Mouse (Mus musculus) lung, postnatal 4 days (tissue): ENCODE measurements around the gene H60b.
"Not testable (repeated sequence)": the region's sequence is repeated elsewhere in the genome, so short reads cannot be mapped to it uniquely, and the experiment has no call there.

Experiments used
- DNase-seq, 2 experiments: peaks; one replicate each; pipeline ENCODE4 v3.0.0; 2021

The H60b gene

GRCm38 (mm10) chr10:22165328-22166003 lies 7.1 kb downstream of the H60b start:
- DNase-seq = not testable (repeated sequence)

DNA sequence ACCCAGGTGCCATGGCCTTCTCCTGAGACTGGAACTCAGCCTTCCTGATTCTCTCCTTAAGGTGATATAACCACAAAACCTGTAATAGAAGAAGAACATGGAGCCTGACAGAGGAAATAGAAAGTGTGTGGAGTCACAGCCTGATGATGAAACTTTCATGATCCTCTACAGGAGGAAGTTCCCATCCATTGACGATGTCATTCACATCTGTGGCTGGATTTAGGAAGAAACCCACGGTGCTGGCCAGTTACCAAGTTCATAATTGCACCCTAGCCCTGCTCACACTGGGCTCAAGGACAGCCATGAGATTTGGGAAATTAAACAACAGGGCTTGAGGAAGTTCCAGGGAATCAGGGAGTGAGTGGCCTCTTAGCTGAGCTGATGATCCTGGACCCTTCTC lies 7.6 kb downstream of the H60b start:
- DNase-seq = not testable (repeated sequence)

DNA sequence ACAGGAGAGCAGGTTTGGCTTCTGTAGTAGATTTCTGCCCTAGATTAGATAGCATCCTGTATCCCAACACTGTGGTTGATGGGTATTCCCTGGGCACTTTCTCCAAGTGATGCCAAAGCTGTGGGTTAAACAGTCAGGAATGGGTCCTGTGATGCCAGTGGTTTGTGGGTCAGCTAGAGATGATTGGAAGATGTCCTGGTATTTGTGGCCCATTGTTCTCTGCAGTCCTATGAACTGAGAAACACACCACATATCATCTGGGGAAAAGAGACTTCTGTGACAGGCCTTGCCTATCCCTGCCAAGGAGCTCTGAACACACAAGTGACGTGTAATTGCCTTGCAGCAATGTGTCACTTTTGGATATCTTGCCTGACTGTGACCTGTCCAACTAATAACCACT lies 8.7 kb downstream of the H60b start:
- not testable (repeated sequence) for DNase-seq

DNA sequence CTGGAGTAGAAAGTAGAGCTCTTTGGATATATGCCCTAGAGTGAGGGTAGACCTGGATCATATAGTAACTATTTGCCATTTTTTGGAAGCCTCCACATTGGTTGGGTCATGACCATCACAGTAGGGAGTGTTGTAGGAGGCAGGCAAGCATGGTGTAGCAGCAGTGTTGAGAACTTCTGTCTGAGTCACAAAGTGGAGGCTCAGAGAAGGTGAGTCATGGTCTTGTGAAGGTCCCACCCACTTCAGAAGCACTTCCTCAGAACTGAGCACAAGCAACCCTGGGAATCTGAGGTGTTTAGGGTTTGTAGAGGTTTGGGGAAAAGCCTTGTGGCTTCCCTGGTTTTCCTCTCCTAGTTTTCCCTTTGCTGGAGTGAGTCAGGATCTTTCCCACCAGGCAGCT lies 10.7 kb downstream of the H60b start:
- not testable (repeated sequence) for DNase-seq

- not testable (repeated sequence) for DNase-seq
Observed at GRCm38 (mm10) chr10:22172431-22173334, 14.3 kb downstream of the H60b start.

GRCm38 (mm10) chr10:22173335-22174189 lies 15.2 kb downstream of the H60b start:
- not testable (repeated sequence) for DNase-seq

DNA sequence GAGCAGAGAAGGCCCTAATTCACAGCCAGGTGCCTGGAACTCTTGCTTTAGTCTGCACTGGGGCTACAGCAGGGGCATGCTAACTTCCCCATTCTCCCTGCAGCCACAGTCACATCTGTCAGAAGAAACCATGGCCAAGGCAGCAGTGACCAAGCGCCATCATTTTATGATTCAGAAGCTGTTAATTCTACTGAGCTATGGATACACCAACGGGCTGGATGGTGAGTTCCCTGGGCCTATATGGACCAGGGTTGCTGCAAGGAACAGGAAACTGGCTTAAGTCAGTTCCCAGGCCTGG lies 15.8 kb downstream of the H60b start:
- DNase-seq = not testable (repeated sequence)

GRCm38 (mm10) chr10:22176515-22176914 lies 18.1 kb downstream of the H60b start:
- DNase-seq = not testable (repeated sequence)

- DNase-seq = not testable (repeated sequence)
Observed at GRCm38 (mm10) chr10:22191035-22191434, 32.6 kb downstream of the H60b start.

DNA sequence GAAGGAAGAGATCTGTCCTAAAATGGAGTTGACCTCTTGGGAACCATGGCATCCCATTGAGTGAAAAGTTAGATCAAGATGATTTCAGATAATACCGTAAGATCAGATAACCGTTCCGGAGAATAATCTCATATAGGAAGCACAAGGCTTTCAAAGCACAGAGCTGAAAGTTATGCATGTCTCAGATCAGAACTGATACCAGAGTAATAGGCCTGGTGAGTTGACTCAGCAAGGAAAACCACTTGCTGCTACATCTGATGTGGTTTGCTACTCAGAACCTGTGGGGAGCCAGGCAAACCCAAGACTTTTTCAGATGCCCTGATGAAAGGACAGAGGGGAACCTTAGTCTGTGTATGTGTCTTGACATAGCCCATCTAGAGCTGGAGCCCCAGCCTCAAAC lies 43.0 kb downstream of the H60b start:
- not testable (repeated sequence) for DNase-seq

- DNase-seq = not testable (repeated sequence)
Observed at GRCm38 (mm10) chr10:22202784-22203583, 44.6 kb downstream of the H60b start.

DNA sequence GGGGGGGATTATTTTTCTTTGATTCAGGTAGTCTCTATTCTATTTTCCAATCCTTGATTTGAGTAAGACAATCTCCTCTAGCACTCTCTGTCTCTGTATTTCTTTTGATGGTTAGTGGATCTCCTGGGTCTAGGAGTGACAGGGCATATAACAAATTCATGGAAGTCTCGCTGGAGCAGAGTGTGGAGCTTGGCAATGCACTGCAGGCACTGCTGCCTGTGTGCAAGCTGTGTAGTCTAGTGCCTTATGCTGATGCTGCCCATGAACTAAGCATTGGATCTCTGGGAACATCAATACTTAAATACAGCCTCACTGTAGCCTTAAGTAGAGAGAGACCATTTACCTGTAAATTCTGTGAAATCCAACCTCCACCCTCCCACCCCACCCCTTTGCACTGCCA lies 48.1 kb downstream of the H60b start:
- not testable (repeated sequence) for DNase-seq

GRCm38 (mm10) chr10:22212012-22212696 lies 53.8 kb downstream of the H60b start:
- peak; percentile 72 to 77 for DNase-seq

DNA sequence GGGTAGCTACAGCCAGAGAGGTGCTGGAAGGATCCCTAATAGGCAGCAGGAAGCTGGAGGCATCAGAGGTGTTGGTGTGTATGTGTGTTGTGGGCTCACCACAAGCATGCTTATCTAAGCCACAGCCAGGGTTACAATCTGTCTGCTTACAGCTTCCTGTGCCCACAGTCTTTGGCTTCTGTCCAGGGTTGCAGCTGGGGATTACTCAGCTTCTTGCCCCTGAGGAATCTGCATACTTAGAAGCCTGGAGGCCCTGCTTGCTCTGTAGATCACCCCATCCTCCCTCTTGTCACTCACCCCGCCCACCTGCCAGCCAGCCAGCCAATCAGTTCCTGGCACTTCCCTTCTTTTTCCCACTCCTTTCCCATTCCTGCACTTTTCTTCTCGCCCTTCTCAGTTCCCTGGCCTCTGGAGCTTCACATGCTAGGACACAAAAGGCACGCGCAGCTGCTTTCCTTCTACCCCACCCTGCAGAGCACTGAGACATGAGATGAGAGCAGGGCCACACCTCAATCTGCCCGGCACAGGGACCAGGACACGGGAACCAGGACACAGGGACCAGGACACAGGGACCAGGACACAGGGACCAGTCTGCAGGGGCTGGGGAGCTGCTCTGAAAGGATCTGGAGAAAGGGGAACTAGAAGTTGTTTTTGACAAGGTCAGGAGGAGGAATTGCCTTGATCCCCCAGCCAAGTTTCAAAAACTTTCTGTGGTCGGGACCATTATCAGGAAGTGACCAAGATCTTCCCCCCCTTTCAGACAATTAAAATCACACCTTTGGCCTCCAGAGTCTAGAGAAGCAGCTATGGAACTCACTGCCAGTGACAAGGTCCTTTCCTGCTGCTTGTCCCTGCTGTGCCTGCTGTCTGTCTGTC lies 65.3 kb downstream of the H60b start:
- peak; percentile 20 to 55 for DNase-seq

DNA sequence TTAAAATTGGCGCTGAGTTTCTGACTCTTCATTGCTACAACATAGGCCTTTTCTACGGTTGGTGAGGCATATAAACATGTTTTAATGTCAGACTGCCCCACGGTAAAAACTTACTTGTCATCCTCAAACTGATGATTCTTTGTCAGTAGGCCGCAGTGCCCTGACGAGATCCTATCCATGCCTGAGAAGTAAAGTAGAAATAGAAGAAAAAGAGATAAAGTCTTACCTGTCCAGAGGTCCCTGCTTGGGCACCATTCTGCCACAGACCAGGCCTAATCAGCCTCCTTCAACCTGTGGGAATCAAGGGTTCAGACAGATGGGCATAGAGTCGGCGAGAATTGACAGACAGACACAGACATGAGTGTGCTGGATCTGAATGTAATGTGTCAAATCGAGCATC lies 106.7 kb downstream of the H60b start:
- no peak for DNase-seq

DNA sequence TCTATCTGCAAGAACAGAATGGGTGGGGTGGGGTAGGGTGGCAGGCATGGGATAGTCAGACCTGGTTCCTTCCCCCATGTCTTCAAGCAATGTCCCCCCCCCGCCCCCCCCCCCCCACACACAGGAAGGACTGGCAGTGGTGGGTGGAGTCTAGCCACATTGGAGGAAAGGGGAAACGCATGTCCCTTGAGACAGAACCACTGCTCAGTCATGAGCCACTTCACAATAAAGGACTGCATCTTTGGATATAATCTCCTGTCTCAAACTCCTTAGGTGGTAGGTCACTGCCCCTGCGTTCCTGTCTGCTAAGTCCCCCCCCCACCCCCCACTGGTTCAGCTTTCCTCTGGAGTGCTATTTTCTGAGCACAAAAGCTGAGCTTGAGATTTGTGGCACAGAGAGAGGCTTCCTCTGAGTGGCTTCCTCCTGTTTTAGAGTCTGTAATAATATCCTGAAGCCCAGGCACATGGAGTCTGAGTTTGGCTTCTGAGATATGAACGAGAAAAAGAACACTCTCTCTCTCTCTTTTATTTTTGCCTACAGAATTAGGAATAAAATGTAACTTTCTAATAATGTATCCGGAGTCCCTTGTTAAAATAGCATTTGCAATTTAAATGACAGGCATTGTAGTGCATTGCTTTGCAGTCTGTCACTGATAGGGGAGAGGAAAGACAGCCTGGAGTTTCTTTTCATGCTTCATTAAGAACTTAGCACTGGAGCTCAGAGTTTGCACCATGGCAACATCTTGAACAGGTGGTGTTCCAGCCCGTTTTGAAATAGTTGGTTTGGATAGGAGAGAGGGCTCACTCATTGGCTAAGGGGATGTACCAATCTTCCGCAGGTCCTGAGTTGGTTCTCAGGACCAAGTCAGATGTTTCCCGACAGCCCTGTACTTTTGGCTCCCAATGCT lies 112.7 kb downstream of the H60b start:
- not testable (repeated sequence) for DNase-seq

DNA sequence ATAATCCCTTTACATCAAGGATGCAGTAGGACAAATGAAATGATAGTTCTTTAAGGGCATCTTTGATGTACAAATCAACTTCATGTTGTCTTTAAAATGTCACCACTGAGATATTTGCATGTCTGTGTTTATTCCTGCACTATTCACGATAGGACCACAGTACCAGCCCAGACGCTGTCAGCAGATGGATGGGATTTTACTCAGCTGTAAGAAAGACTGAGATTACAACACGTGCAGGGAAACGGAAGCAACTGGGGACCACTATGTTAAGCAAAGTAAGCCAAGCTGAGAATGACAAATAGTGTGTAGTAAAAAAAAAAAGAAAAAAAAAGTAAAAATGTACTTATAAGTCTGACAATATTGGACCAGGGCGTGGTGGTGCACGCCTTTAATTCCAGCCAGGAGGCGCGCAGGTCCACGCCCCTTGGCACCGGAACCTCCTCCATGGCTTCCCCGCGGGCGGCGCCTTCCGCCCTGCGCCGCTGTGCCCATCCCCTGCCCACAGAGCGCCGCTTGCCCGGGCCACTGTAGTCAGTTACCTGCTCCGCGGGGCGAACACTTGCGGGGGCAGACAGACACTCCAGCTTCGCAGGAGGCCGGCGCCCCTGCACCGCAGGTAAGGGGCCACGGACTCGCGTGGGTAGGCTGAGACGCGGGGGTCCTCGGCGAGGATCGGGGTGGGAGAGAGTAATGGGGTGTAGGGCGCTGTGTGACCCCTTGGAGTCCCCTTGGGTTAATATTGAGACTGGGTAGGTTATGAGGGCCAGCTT lies 114.7 kb downstream of the H60b start:
- DNase-seq = peak; percentile 8 to 24

DNA sequence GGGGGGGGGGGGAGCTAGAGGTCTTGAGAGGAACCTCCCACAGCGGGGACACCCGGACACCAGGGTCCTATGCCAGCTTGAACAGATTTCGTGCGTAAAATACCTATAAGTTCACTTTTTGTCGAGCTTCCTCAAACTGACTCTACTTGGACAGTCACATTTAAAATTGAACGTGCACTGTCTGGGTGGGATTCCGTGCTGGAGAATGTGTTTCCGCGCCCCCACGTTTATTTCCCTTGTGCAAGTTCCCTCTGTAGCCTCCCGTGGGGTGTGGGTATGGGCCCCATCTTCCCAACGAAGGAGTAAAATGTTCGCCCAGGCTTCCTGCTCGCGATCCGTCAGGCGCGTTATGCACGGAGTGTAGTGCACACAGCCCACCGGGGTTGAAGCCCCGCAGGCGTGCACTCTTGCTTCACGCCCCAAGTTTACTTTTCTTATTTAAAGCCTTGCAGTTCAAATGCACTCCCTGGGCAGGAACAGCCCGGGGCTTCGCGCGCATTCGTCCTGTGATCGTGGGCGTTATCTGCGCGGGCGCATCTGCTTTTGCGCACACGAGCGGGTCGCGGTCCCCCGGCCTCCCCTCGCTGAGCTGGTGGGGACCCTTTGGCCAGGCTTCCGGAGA lies 115.4 kb downstream of the H60b start:
- DNase-seq = no peak
